Mouse (Mus musculus): ENCODE data around the gene Mxd4.

DNA sequence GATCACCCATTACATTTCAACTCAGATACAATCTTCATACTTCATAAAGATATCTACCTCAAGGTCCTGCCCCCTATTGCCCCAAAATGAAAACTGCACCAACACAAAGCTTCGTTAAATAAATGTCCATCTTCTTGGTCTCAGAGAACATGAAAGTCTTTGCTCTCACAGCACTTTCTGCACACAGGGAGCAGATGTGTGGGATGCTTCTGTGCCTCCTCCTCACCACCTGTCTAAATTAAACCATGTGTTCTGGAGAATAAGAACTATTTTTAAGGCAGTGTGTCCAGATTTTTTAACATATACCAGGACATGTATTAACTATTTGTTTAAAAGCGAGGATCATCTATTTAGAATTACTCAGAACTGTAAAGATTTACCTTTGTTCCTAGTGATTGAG, 54.8 kb downstream of the Mxd4 start:
- TF ChIP-seq CTCF (IDR thresholded peaks at IDR 0.05; ENCODE audit: low read depth, low read length) = no peak
- no peak for TF ChIP-seq POLR2A (IDR thresholded peaks at IDR 0.05; ENCODE audit: borderline replicate concordance, low read depth, low read length)

Measured in bone marrow macrophage, adult 2 months (primary cell).